Mouse (Mus musculus) limb, embryonic 10.5 days (tissue): ENCODE results near the gene Jarid2. TPM values are rescaled to one million over a fixed set of nuclear protein-coding genes. Genes with fewer than 3 reads are reported as not detected.
A peak's percentile ranks its signal among the peaks of the same experiment; 100 is the strongest.

Experiments used
- DNase-seq: peaks from one replicate; pipeline ENCODE4 v3.0.0-alpha.2; 2017; ENCODE audit warnings: low spot score
- H3K27ac ChIP-seq: fragments of 300-500 bp; sonication (generic); 2 replicates; pipeline ENCODE4 v1.5.1; 2016; ENCODE audit warnings: mild to moderate bottlenecking
- H3K27me3 ChIP-seq: fragments of 300-500 bp; sonication (generic); 2 replicates; pipeline ENCODE4 v1.6.1; 2016; ENCODE audit warnings: low read depth, mild to moderate bottlenecking; ENCODE audit not compliant: poor library complexity, severe bottlenecking
- H3K36me3 ChIP-seq: fragments of 300-500 bp; sonication (generic); 2 replicates; pipeline ENCODE4 v1.6.1; 2016; ENCODE audit warnings: mild to moderate bottlenecking, moderate library complexity
- H3K4me1 ChIP-seq: fragments of 300-500 bp; sonication (generic); 2 replicates; pipeline ENCODE4 v1.6.1; 2016
- H3K4me3 ChIP-seq: fragments of 300-500 bp; sonication (generic); 2 replicates; pipeline ENCODE4 v1.5.1; 2016; ENCODE audit warnings: mild to moderate bottlenecking, moderate library complexity
- H3K9me3 ChIP-seq: fragments of 300-500 bp; sonication (generic); replicated peaks from 2 replicates; pipeline ENCODE4 v1.6.1; 2016; ENCODE audit warnings: mild to moderate bottlenecking
- WGBS: fragments of 180-500 bp; shearing (Covaris S2); methylation state at CpG from one replicate; pipeline ENCODE4 v1.1.7; 2016; 5-methylcytosine and 5-hydroxymethylcytosine counted together
- polyA plus RNA-seq: library from polyadenylated mRNA; unstranded; fragments of >200 nt; fragmentation: Nextera tagmentation; extraction: Ambion mirVana; gene quantifications from 2 replicates; pipeline ENCODE4 v1.2.1, GENCODE M21; 2016

Jarid2 gene
- polyA plus RNA-seq, 1 experiment from 2014 or later = 56.6 TPM

- WGBS = 95% methylated on average over 6 of the region's 6 CpGs
- H3K9me3 ChIP-seq = no peaks in the 10 kb centered on the region
- peaks cover 83% of the 10 kb centered on the region for H3K36me3 ChIP-seq
- no peaks in the 10 kb centered on the region for H3K27me3 ChIP-seq
- no peak overlapping the region for H3K4me3 ChIP-seq
- no peak overlapping the region for H3K27ac ChIP-seq
- H3K4me1 ChIP-seq = no peaks in the 10 kb centered on the region
- no peak for DNase-seq
These were observed 173.0 kb downstream of the Jarid2 start for GRCm38 (mm10) chr13:44902299-44902698.

DNA sequence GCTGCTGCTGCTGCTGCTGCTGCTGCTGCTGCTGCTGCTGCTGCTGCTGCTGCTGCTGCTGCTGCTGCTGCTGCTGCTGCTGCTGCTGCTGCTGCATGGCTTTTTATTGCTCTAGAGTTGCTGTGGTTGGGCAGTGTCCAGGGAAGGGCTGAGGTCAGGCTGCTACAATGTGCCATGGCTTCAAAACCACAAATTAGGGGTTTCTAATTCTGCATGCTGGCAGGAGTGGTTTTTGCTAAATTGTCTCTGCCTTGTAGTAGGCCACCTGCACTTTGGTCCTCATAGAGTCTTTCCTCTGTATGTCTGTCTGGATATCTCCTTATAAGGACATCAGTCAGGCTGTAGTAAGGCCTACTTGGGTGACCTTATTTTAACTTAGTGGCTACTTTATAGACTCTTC lies 174.1 kb downstream of the Jarid2 start:
- Histone ChIP-seq H3K27ac (no peak overlapping the region), H3K4me1 (no peaks in the 10 kb centered on the region), H3K9me3 (no peaks in the 10 kb centered on the region), H3K36me3 (peaks cover 83% of the 10 kb centered on the region), H3K4me3 (no peak overlapping the region), H3K27me3 (no peaks in the 10 kb centered on the region)
- DNase-seq = no peak

- no peaks in the 10 kb centered on the region for H3K4me1 ChIP-seq
- H3K4me3 ChIP-seq = no peak overlapping the region
- 70% methylated on average over 1 of the region's 1 CpGs for WGBS
- no peaks in the 10 kb centered on the region for H3K9me3 ChIP-seq
- DNase-seq = no peak
- H3K27ac ChIP-seq = no peak overlapping the region
- H3K36me3 ChIP-seq = peaks cover 83% of the 10 kb centered on the region
- no peaks in the 10 kb centered on the region for H3K27me3 ChIP-seq
These were observed 175.0 kb downstream of the Jarid2 start for GRCm38 (mm10) chr13:44904271-44904670.

DNA sequence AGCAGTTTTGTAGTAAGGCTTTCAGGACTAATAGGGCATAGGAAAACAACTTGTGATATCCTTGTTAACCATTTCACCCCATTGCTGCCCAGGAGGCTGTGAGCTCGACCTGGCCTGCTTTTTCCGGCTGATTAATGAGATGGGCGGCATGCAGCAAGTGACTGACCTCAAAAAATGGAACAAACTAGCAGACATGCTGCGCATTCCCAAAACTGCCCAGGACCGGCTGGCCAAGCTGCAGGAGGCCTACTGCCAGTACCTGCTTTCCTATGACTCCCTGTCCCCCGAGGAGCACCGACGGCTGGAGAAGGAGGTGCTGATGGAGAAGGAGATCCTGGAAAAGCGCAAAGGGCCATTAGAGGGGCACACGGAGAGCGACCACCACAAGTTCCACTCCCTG lies 176.9 kb downstream of the Jarid2 start:
- 95% methylated on average over 11 of the region's 11 CpGs for WGBS
- Histone ChIP-seq H3K27me3 (no peaks in the 10 kb centered on the region), H3K4me3 (no peak overlapping the region), H3K9me3 (no peaks in the 10 kb centered on the region), H3K27ac (no peak overlapping the region), H3K36me3 (peaks cover 92% of the 10 kb centered on the region), H3K4me1 (no peaks in the 10 kb centered on the region)
- DNase-seq = no peak

GRCm38 (mm10) chr13:44907702-44908101 lies 178.4 kb downstream of the Jarid2 start:
- no peak overlapping the region for H3K4me3 ChIP-seq
- H3K4me1 ChIP-seq = no peaks in the 10 kb centered on the region
- WGBS = 84% methylated on average over 6 of the region's 6 CpGs
- no peaks in the 10 kb centered on the region for H3K9me3 ChIP-seq
- no peak overlapping the region for H3K27ac ChIP-seq
- H3K27me3 ChIP-seq = no peaks in the 10 kb centered on the region
- peaks cover 98% of the 10 kb centered on the region for H3K36me3 ChIP-seq
- no peak for DNase-seq

- H3K36me3 ChIP-seq = peaks cover 98% of the 10 kb centered on the region
- no peaks in the 10 kb centered on the region for H3K4me1 ChIP-seq
- DNase-seq = no peak
- H3K9me3 ChIP-seq = no peaks in the 10 kb centered on the region
- H3K27ac ChIP-seq = no peak overlapping the region
- H3K27me3 ChIP-seq = no peaks in the 10 kb centered on the region
- H3K4me3 ChIP-seq = no peak overlapping the region
- 21% methylated on average over 1 of the region's 1 CpGs for WGBS
These were observed 179.5 kb downstream of the Jarid2 start for GRCm38 (mm10) chr13:44908790-44909189.

GRCm38 (mm10) chr13:44912851-44913250 lies 183.6 kb downstream of the Jarid2 start:
- 93% methylated on average over 2 of the region's 2 CpGs for WGBS
- Histone ChIP-seq H3K27ac (0 out of 2 replicates have a peak overlapping the region, but pooled peaks have one; percentile 46), H3K4me3 (no peak overlapping the region), H3K9me3 (no peaks in the 10 kb centered on the region), H3K27me3 (no peaks in the 10 kb centered on the region), H3K36me3 (peaks cover 100% of the 10 kb centered on the region), H3K4me1 (no peaks in the 10 kb centered on the region)
- no peak for DNase-seq

GRCm38 (mm10) chr13:44913560-44913959 lies 184.3 kb downstream of the Jarid2 start:
- no peak overlapping the region for H3K4me3 ChIP-seq
- 82% methylated on average over 7 of the region's 7 CpGs for WGBS
- DNase-seq = no peak
- peaks cover 100% of the 10 kb centered on the region for H3K36me3 ChIP-seq
- no peaks in the 10 kb centered on the region for H3K27me3 ChIP-seq
- no peaks in the 10 kb centered on the region for H3K9me3 ChIP-seq
- H3K4me1 ChIP-seq = no peaks in the 10 kb centered on the region
- H3K27ac ChIP-seq = peak overlapping the region; percentile 46; the same call in 1 of the 2 replicates

GRCm38 (mm10) chr13:44915382-44915781 lies 186.1 kb downstream of the Jarid2 start:
- Histone ChIP-seq H3K27me3 (no peaks in the 10 kb centered on the region), H3K9me3 (no peaks in the 10 kb centered on the region), H3K27ac (no peak overlapping the region), H3K36me3 (peaks cover 100% of the 10 kb centered on the region), H3K4me1 (no peaks in the 10 kb centered on the region), H3K4me3 (no peak overlapping the region)
- DNase-seq = no peak
- WGBS = 95% methylated on average over 5 of the region's 5 CpGs

GRCm38 (mm10) chr13:44915945-44916344 lies 186.7 kb downstream of the Jarid2 start:
- DNase-seq = no peak
- H3K4me3 ChIP-seq = no peak overlapping the region
- no peaks in the 10 kb centered on the region for H3K9me3 ChIP-seq
- H3K4me1 ChIP-seq = no peaks in the 10 kb centered on the region
- H3K27ac ChIP-seq = no peak overlapping the region
- H3K36me3 ChIP-seq = peaks cover 100% of the 10 kb centered on the region
- H3K27me3 ChIP-seq = no peaks in the 10 kb centered on the region
- WGBS = 77% methylated on average over 4 of the region's 4 CpGs

GRCm38 (mm10) chr13:44917202-44917601 lies 187.9 kb downstream of the Jarid2 start:
- 93% methylated on average over 4 of the region's 4 CpGs for WGBS
- no peak for DNase-seq
- no peak overlapping the region for H3K4me3 ChIP-seq
- H3K27me3 ChIP-seq = no peaks in the 10 kb centered on the region
- no peaks in the 10 kb centered on the region for H3K4me1 ChIP-seq
- H3K36me3 ChIP-seq = peaks cover 100% of the 10 kb centered on the region
- no peak overlapping the region for H3K27ac ChIP-seq
- no peaks in the 10 kb centered on the region for H3K9me3 ChIP-seq

- peaks cover 98% of the 10 kb centered on the region for H3K36me3 ChIP-seq
- no peaks in the 10 kb centered on the region for H3K4me1 ChIP-seq
- no peaks in the 10 kb centered on the region for H3K9me3 ChIP-seq
- DNase-seq = no peak
- WGBS = 99% methylated on average over 2 of the region's 2 CpGs
- H3K27me3 ChIP-seq = no peaks in the 10 kb centered on the region
- no peak overlapping the region for H3K27ac ChIP-seq
- H3K4me3 ChIP-seq = no peak overlapping the region
These were observed 189.0 kb downstream of the Jarid2 start for GRCm38 (mm10) chr13:44918269-44918668.

GRCm38 (mm10) chr13:44921095-44921494 lies 191.8 kb downstream of the Jarid2 start:
- no peak for DNase-seq
- H3K4me3 ChIP-seq = no peak overlapping the region
- H3K27ac ChIP-seq = no peak overlapping the region
- no peaks in the 10 kb centered on the region for H3K9me3 ChIP-seq
- peaks cover 98% of the 10 kb centered on the region for H3K36me3 ChIP-seq
- no peaks in the 10 kb centered on the region for H3K27me3 ChIP-seq
- WGBS = 85% methylated on average over 10 of the region's 10 CpGs
- H3K4me1 ChIP-seq = no peaks in the 10 kb centered on the region

GRCm38 (mm10) chr13:44921721-44922120 lies 192.4 kb downstream of the Jarid2 start:
- no peak for DNase-seq
- Histone ChIP-seq H3K27me3 (no peaks in the 10 kb centered on the region), H3K4me1 (no peaks in the 10 kb centered on the region), H3K4me3 (no peak overlapping the region), H3K27ac (no peak overlapping the region), H3K36me3 (peaks cover 98% of the 10 kb centered on the region), H3K9me3 (no peaks in the 10 kb centered on the region)
- 96% methylated on average over 5 of the region's 5 CpGs for WGBS
